Mouse (Mus musculus): ENCODE measurements around the gene Ehd3.

DNA sequence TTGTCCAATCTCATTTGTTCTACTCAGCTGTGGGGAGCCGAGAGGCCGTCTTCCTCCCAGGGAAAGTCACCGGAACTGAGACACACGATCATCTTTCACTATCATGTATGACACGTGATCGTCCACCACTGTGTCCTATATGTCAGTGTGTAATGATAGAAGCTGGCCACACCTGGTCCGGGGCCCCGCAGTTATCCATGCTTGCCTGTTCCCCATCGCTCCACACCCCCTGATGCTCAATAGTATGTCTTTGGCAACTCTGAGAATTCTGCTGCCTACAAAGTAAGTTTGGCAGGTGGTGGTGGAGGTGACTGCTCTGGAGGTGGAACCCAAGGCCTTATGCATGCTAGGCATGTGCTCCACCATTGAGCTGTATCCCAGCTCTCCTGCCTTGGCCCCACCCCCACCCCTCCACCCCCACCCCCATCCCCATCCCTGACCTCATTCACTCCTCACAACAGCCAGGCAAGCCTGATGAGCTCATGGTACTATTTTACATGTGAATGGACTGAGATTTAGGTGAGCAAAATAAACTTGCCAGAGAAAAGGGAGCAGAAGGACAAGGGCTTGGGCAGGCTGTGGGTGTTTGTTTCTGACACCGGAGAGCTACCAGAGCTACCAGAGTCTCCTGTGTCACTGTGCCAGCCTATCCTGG, 75.5 kb downstream of the Ehd3 start:
- no peak for TF ChIP-seq CTCF (IDR thresholded peaks at IDR 0.05; ENCODE audit: insufficient read depth, low read depth, low read length)
- no peak for TF ChIP-seq POLR2A (IDR thresholded peaks at IDR 0.05; ENCODE audit: insufficient read depth, low read depth, low read length)

All from olfactory bulb, adult 2 months (tissue).